Mouse (Mus musculus): ENCODE results near the gene Dnajc16. TPM values are rescaled to one million over a fixed set of nuclear protein-coding genes. Genes with fewer than 3 reads are reported as not detected.

Gene Dnajc16
- total and polyA plus RNA-seq, 2 experiments from 2014 or later, result 6.5 to 19.2 TPM

DNA sequence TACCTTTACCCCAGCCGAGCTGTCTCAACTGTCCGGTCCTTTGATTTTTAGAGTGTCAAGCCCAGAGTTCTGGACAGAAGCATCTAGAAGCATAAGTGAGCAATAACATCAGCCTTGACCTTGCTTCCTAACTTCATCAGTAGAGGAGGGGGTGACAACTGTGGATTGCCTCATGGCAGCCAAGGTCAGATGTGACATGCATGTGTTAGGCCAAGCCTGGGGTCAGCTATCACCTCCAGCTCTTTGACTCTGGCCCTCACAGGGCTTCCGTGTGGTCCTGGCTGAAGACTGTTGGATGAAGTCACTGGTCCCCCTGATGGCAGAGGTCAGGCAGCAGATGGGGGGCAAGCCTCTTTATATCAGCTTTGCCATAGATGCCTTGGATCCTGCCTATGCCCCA, 33.6 kb downstream of the Dnajc16 start:
- H3K36me3 ChIP-seq (ENCODE audit: insufficient read depth), result peaks cover 7% of the 10 kb centered on the region; the same call in 1 of the 2 replicates
- TF ChIP-seq CTCF (IDR thresholded peaks at IDR 0.05; ENCODE audit: low read depth), result no peak
- ATAC-seq (no peak), DNase-seq (no peak)
- no peaks in the 10 kb centered on the region for H3K4me1 ChIP-seq (ENCODE audit: insufficient read depth)
- 97% methylated on average over 3 of the region's 3 CpGs for WGBS
- no peak overlapping the region for H3K27ac ChIP-seq (ENCODE audit: low read depth, low read length)
- H3K4me2 ChIP-seq (ENCODE audit: low read depth), result no peak overlapping the region
- no peak overlapping the region for H3K4me3 ChIP-seq (ENCODE audit: low read depth, low read length)
- H3K9ac ChIP-seq, result no peak overlapping the region
- H3K27me3 ChIP-seq (ENCODE audit: insufficient read depth, low read length), result no peaks in the 10 kb centered on the region
- no peaks in the 10 kb centered on the region for H3K9me3 ChIP-seq (ENCODE audit: low read length)

DNA sequence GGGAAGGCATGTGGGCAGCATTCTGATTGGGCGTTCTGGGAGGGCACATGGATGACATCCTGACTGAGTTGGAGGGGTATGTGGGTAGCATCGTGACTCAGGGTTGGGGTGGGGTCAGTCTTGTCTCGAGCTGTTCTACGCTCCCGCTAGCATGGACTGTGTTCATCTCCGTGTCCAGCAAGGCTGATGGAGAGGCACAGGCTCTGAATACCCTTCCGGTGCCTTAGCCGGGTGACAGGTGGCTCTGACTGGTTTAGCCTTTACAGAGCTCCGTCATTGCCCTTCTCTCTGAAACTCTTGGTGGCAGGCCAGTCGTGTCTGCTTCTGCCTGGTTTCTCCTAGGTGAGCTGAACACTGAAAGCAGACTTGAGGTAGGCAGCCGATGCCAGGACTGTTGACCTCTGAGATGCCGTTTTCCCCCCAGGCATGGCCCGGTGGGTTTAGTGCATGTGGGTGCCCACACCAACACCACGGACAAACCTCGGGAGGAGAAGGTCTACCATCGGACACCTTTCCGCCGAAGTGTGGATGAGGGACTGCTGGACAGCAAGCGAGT, 35.3 kb downstream of the Dnajc16 start:
- no peak for TF ChIP-seq CTCF (IDR thresholded peaks at IDR 0.05; ENCODE audit: low read depth)
- DNase-seq (no peak), ATAC-seq (no peak)
- Histone ChIP-seq H3K4me1 (ENCODE audit: insufficient read depth) (no peaks in the 10 kb centered on the region), H3K4me3 (ENCODE audit: low read depth, low read length) (no peak overlapping the region), H3K9ac (no peak overlapping the region), H3K27me3 (ENCODE audit: insufficient read depth, low read length) (no peaks in the 10 kb centered on the region), H3K9me3 (ENCODE audit: low read length) (no peaks in the 10 kb centered on the region), H3K36me3 (ENCODE audit: insufficient read depth) (peaks cover 3% of the 10 kb centered on the region; the same call in 1 of the 2 replicates), H3K27ac (ENCODE audit: low read depth, low read length) (no peak overlapping the region), H3K4me2 (ENCODE audit: low read depth) (no peak overlapping the region)
- 91% methylated on average over 19 of the region's 19 CpGs for WGBS

- DNase-seq (no peak), ATAC-seq (no peak)
- H3K9me3 ChIP-seq (ENCODE audit: low read length), result no peaks in the 10 kb centered on the region
- H3K4me1 ChIP-seq (ENCODE audit: insufficient read depth), result no peaks in the 10 kb centered on the region
- H3K27ac ChIP-seq (ENCODE audit: low read depth, low read length), result no peak overlapping the region
- no peaks in the 10 kb centered on the region for H3K36me3 ChIP-seq (ENCODE audit: insufficient read depth)
- TF ChIP-seq CTCF (IDR thresholded peaks at IDR 0.05; ENCODE audit: low read depth), result no peak
- no peak overlapping the region for H3K9ac ChIP-seq
- H3K27me3 ChIP-seq (ENCODE audit: insufficient read depth, low read length), result no peaks in the 10 kb centered on the region
- H3K4me2 ChIP-seq (ENCODE audit: low read depth), result no peak overlapping the region
- WGBS, result 17% methylated on average over 4 of the region's 4 CpGs
- no peak overlapping the region for H3K4me3 ChIP-seq (ENCODE audit: low read depth, low read length)
These were observed 38.7 kb downstream of the Dnajc16 start for GRCm38 (mm10) chr4:141752076-141752421.

DNA sequence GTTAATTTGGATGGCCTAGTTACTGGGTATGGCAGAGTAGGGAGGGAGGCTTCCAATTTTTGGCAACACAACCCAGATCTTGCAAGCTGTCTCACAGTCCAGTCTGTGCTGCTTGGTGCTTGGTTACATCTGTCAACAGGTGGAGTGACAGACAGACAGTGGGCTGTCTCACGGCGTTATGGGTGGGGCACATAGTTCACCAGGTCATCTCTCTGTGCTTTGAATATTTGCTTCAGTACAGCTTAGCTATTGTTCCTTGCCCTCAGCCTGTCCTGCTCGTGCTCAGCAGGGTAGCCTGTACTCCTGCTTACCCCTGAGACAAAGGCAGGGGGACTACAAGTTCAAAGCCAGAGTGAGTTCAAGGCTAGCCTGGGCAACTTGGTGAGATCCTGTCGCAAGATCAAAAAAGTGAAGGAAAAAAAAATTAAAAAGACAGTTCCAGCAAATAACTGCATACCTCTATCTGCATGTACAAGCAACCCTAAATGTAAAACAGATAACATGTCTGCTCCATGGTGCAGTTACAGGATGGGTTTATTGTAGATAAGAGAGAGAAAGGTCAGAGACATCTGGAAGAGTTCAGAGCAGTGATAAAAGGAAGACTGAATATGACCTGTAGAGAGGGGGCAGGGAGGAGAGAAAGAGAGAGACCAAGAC, 39.2 kb downstream of the Dnajc16 start:
- Histone ChIP-seq H3K4me3 (ENCODE audit: low read depth, low read length) (no peak overlapping the region), H3K27ac (ENCODE audit: low read depth, low read length) (no peak overlapping the region), H3K4me2 (ENCODE audit: low read depth) (no peak overlapping the region), H3K9me3 (ENCODE audit: low read length) (no peaks in the 10 kb centered on the region), H3K9ac (no peak overlapping the region), H3K4me1 (ENCODE audit: insufficient read depth) (no peaks in the 10 kb centered on the region), H3K27me3 (ENCODE audit: insufficient read depth, low read length) (no peaks in the 10 kb centered on the region), H3K36me3 (ENCODE audit: insufficient read depth) (no peaks in the 10 kb centered on the region)
- WGBS, result 50% methylated on average over 4 of the region's 4 CpGs
- TF ChIP-seq CTCF (IDR thresholded peaks at IDR 0.05; ENCODE audit: low read depth), result no peak
- ATAC-seq (no peak), DNase-seq (no peak)

GRCm38 (mm10) chr4:141750826-141751225, 39.9 kb downstream of the Dnajc16 start:
- 68% methylated on average over 3 of the region's 3 CpGs for WGBS
- H3K36me3 ChIP-seq (ENCODE audit: insufficient read depth), result no peaks in the 10 kb centered on the region
- no peaks in the 10 kb centered on the region for H3K9me3 ChIP-seq (ENCODE audit: low read length)
- no peak for TF ChIP-seq CTCF (IDR thresholded peaks at IDR 0.05; ENCODE audit: low read depth)
- no peak overlapping the region for H3K9ac ChIP-seq
- no peak for ATAC-seq
- H3K4me2 ChIP-seq (ENCODE audit: low read depth), result no peak overlapping the region
- H3K27ac ChIP-seq (ENCODE audit: low read depth, low read length), result no peak overlapping the region
- no peaks in the 10 kb centered on the region for H3K27me3 ChIP-seq (ENCODE audit: insufficient read depth, low read length)
- DNase-seq, result no peak
- H3K4me3 ChIP-seq (ENCODE audit: low read depth, low read length), result no peak overlapping the region
- H3K4me1 ChIP-seq (ENCODE audit: insufficient read depth), result no peaks in the 10 kb centered on the region

- TF ChIP-seq CTCF (IDR thresholded peaks at IDR 0.05; ENCODE audit: low read depth), result no peak
- H3K4me2 ChIP-seq (ENCODE audit: low read depth), result no peak overlapping the region
- no peak overlapping the region for H3K4me3 ChIP-seq (ENCODE audit: low read depth, low read length)
- ATAC-seq (no peak), DNase-seq (no peak)
- H3K9ac ChIP-seq, result no peak overlapping the region
- H3K27ac ChIP-seq (ENCODE audit: low read depth, low read length), result no peak overlapping the region
- H3K4me1 ChIP-seq (ENCODE audit: insufficient read depth), result no peaks in the 10 kb centered on the region
- H3K36me3 ChIP-seq (ENCODE audit: insufficient read depth), result no peaks in the 10 kb centered on the region
- no peaks in the 10 kb centered on the region for H3K27me3 ChIP-seq (ENCODE audit: insufficient read depth, low read length)
- H3K9me3 ChIP-seq (ENCODE audit: low read length), result no peaks in the 10 kb centered on the region
- WGBS, result 55% methylated on average over 11 of the region's 11 CpGs
These were observed 41.2 kb downstream of the Dnajc16 start for GRCm38 (mm10) chr4:141749557-141749956.

DNA sequence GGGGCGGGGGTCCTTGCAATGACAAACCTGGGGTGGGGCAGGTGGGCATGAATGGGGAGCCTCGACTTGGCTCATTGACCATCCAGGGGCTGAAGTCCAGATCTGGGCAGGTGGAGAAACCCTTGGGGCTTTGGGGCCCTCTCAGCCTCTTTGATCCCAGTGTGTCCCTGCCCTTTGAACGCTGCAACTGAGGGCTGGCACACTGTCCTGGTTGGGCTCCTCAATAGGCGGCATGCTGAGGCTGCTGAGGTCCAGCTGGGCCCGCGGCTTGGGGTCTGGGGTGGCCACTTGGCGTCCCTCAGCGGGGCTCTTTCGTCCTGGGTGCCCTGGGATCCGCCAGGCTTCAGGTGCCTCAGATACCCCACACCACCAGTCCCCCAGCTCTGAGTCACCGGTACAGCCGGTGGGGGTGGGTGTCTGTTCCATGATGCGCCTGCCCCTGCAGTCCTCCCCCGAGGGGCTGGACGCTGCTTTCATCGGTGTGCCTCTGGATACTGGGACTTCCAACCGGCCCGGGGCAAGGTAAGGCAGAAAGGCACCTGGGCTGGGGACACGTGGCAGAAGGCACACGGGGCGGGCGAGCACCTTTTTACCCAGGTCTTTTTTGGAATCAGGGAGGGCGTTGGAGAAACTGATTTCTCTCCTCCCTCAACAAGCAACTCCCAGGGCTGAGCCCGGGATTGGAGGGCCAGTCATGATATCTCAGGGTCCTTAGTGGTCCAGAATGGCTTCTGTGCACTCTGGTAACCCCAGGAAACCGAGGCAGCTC, 44.0 kb downstream of the Dnajc16 start, which contains the start of gene Agmat:
Gene Agmat (plus strand): TSS at position 95 of the 769 bp plus-strand sequence.
- H3K36me3 ChIP-seq (ENCODE audit: insufficient read depth), result no peaks in the 10 kb centered on the region
- no peak within 1 kb of the TSS for H3K9ac ChIP-seq
- H3K9me3 ChIP-seq (ENCODE audit: low read length), result no peaks in the 10 kb centered on the region
- H3K4me1 ChIP-seq (ENCODE audit: insufficient read depth), result no peaks in the 10 kb centered on the region
- no peaks in the 10 kb centered on the region for H3K27me3 ChIP-seq (ENCODE audit: insufficient read depth, low read length)
- 28% methylated on average over 25 of the region's 25 CpGs for WGBS
- no peak for TF ChIP-seq CTCF (IDR thresholded peaks at IDR 0.05; ENCODE audit: low read depth)
- ATAC-seq (no peak), DNase-seq (no peak)
- H3K27ac ChIP-seq (ENCODE audit: low read depth, low read length), result no peak within 1 kb of the TSS
- H3K4me2 ChIP-seq (ENCODE audit: low read depth), result no peak within 1 kb of the TSS
- H3K4me3 ChIP-seq (ENCODE audit: low read depth, low read length), result no peak within 1 kb of the TSS
